23 mouse cellular contexts compared by ENCODE assay signal in the genomic region with DNA sequence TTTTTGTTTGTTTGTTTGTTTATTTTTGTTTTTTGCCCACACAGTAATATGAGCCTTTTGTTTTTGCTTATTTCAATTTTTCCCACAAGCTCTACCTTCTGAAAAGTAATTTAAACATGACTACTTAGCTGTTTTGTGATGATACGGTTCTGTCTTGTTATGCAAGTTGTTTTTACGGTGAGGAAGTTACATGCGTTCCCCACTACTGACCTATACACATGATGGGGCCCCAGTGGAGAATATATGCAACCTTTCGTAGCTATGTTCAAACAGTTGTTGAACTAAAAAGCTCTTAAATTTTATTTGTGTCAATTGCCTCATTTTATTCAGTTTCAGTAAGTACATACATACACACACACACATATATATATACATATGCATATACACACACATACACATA.
DNase-seq lines count a peak whose midpoint lies in the region; ATAC-seq and TF ChIP-seq lines count a peak whose summit lies in the region.
"Had no signal": no experiment of that assay in that cellular context is flagged by ENCODE, and none has a peak within 500 bp of the region (broad histone marks: within the 10 kb centered on the region; RNA-seq: fewer than 3 reads in every experiment).

No protein-coding gene starts in this region.

- 0 out of 2 replicates have a peak overlapping the region, but pooled peaks have one; percentile 29 for H3K27ac ChIP-seq in liver, postnatal 0 days (ENCODE audit: low read depth)
- no peak overlapping the region for H3K27ac ChIP-seq in liver, embryonic 12.5 days
- H3K27ac ChIP-seq: embryonic facial prominence, embryonic 10.5 days; embryonic facial prominence, embryonic 12.5 days; forebrain, embryonic 13.5 days; forebrain, embryonic 15.5 days had no signal

- no peak for DNase-seq in liver, postnatal 0 days
- no peak for DNase-seq in thymus, adult 18-20 months
- DNase-seq: adrenal gland, adult 8-10 months; adrenal gland, postnatal 14 days; adrenal gland, postnatal 36 days; B cell, adult 2 months; cerebellum, adult 11-12 months; cerebellum, adult 2 months; cerebellum, adult 9-10 months; cerebellum, postnatal 10 days; cerebellum, postnatal 25 days had no signal

- peak overlapping the region; percentile 29; the same call in 1 of the 2 replicates for H3K4me2 ChIP-seq in liver, postnatal 0 days (ENCODE audit: low read depth, low read length)
- no peak overlapping the region for H3K4me2 ChIP-seq in liver, embryonic 12.5 days
- H3K4me2 ChIP-seq: embryonic facial prominence, embryonic 12.5 days; forebrain, embryonic 13.5 days; forebrain, embryonic 15.5 days had no signal

- TF ChIP-seq CTCF in liver, postnatal 0 days (IDR thresholded peaks at IDR 0.05; ENCODE audit: low read depth) = no peak

- H3K4me3 ChIP-seq in liver, postnatal 0 days (ENCODE audit: low read depth, low read length) = no peak overlapping the region
- no peak overlapping the region for H3K4me3 ChIP-seq in liver, embryonic 12.5 days
- H3K4me3 ChIP-seq: embryonic facial prominence, embryonic 10.5 days; embryonic facial prominence, embryonic 12.5 days; forebrain, embryonic 13.5 days; forebrain, embryonic 15.5 days had no signal

- no peak for TF ChIP-seq EP300 in liver, postnatal 0 days (IDR thresholded peaks at IDR 0.05; ENCODE audit: low read depth)

- ATAC-seq in liver, postnatal 0 days = peak; percentile 67
- no peak for ATAC-seq in liver, embryonic 12.5 days
- ATAC-seq in granulocyte monocyte progenitor cell, adult 5-6 weeks (replicated peaks; ENCODE audit: poor library complexity, severe bottlenecking) = peak; percentile 82
- peak; percentile 84 for ATAC-seq in megakaryocyte progenitor cell, adult 5-6 weeks (replicated peaks; ENCODE audit: poor library complexity)
- ATAC-seq: activated CD4-positive, CD25-positive, alpha-beta regulatory T cell, adult 4 months; CD4-positive, CD25-positive, alpha-beta regulatory T cell, adult 4 months; forebrain, embryonic 13.5 days; forebrain, embryonic 15.5 days; Patski had no signal

- H3K36me3 ChIP-seq in liver, postnatal 0 days (replicated peaks; ENCODE audit: insufficient read depth, low read length) = no peaks in the 10 kb centered on the region
- H3K36me3 ChIP-seq in liver, embryonic 12.5 days = no peaks in the 10 kb centered on the region
- H3K36me3 ChIP-seq: embryonic facial prominence, embryonic 10.5 days; embryonic facial prominence, embryonic 12.5 days; forebrain, embryonic 15.5 days; G1E had no signal

- H3K27me3 ChIP-seq in liver, postnatal 0 days (ENCODE audit: insufficient read depth, low read length) = no peaks in the 10 kb centered on the region
- H3K27me3 ChIP-seq in liver, embryonic 12.5 days (replicated peaks) = no peaks in the 10 kb centered on the region
- H3K27me3 ChIP-seq: CH12.LX; embryonic facial prominence, embryonic 12.5 days; forebrain, embryonic 13.5 days; forebrain, embryonic 15.5 days had no signal

- WGBS in liver, postnatal 0 days (ENCODE audit: insufficient replicate concordance) = 62% methylated on average over 4 of the region's 4 CpGs
- WGBS in liver, embryonic 12.5 days (ENCODE audit: insufficient replicate concordance) = 76% methylated on average over 4 of the region's 4 CpGs

- H3K4me1 ChIP-seq in liver, postnatal 0 days (ENCODE audit: insufficient read depth) = no peaks in the 10 kb centered on the region
- no peaks in the 10 kb centered on the region for H3K4me1 ChIP-seq in liver, embryonic 12.5 days
- H3K4me1 ChIP-seq: embryonic facial prominence, embryonic 10.5 days; embryonic facial prominence, embryonic 12.5 days; forebrain, embryonic 13.5 days; forebrain, embryonic 15.5 days had no signal

- H3K9me3 ChIP-seq in liver, postnatal 0 days (ENCODE audit: low read length) = no peaks in the 10 kb centered on the region
- no peaks in the 10 kb centered on the region for H3K9me3 ChIP-seq in liver, embryonic 12.5 days (replicated peaks)
- H3K9me3 ChIP-seq: embryonic facial prominence, embryonic 10.5 days; embryonic facial prominence, embryonic 12.5 days; forebrain, embryonic 13.5 days; forebrain, embryonic 15.5 days; G1E had no signal

- H3K9ac ChIP-seq in liver, postnatal 0 days (replicated peaks) = no peak overlapping the region
- no peak overlapping the region for H3K9ac ChIP-seq in liver, embryonic 12.5 days
- H3K9ac ChIP-seq: embryonic facial prominence, embryonic 12.5 days; forebrain, embryonic 13.5 days; forebrain, embryonic 15.5 days had no signal
